Mouse (Mus musculus): Measurements from ENCODE around the gene 1700016D06Rik. TPM values are rescaled to one million over a fixed set of nuclear protein-coding genes. Genes with fewer than 3 reads are reported as not detected.

1700016D06Rik gene
- not detected in 2 replicates for total RNA-seq (2015; ENCODE audit: low replicate concordance)
- total RNA-seq (2017; ENCODE audit: low replicate concordance) = not detected in 2 replicates

GRCm38 (mm10) chr8:11701033-11701362 is at the start of gene 1700016D06Rik:
Gene 1700016D06Rik, minus strand, starts transcription at chr8:11701063.
- no peak for ATAC-seq (replicated peaks; ENCODE audit: low FRiP score, poor library complexity, severe bottlenecking)

- ATAC-seq (replicated peaks; ENCODE audit: low FRiP score, poor library complexity, severe bottlenecking) = no peak
Measured at GRCm38 (mm10) chr8:11749472-11749871, 48.6 kb upstream of the 1700016D06Rik start.

GRCm38 (mm10) chr8:11746850-11747600 is 46.2 kb upstream of the 1700016D06Rik start:
- ATAC-seq (replicated peaks; ENCODE audit: low FRiP score, poor library complexity, severe bottlenecking) = no peak

GRCm38 (mm10) chr8:11743580-11743979 is 42.7 kb upstream of the 1700016D06Rik start:
- no peak for ATAC-seq (replicated peaks; ENCODE audit: low FRiP score, poor library complexity, severe bottlenecking)

- no peak for ATAC-seq (replicated peaks; ENCODE audit: low FRiP score, poor library complexity, severe bottlenecking)
Measured at GRCm38 (mm10) chr8:11740857-11741256, 40.0 kb upstream of the 1700016D06Rik start.

GRCm38 (mm10) chr8:11739082-11739481 is 38.2 kb upstream of the 1700016D06Rik start:
- no peak for ATAC-seq (replicated peaks; ENCODE audit: low FRiP score, poor library complexity, severe bottlenecking)

- no peak for ATAC-seq (replicated peaks; ENCODE audit: low FRiP score, poor library complexity, severe bottlenecking)
Measured at GRCm38 (mm10) chr8:11737096-11737495, 36.2 kb upstream of the 1700016D06Rik start.

- ATAC-seq (replicated peaks; ENCODE audit: low FRiP score, poor library complexity, severe bottlenecking) = no peak
Measured at GRCm38 (mm10) chr8:11735672-11736235, 34.9 kb upstream of the 1700016D06Rik start.

- no peak for ATAC-seq (replicated peaks; ENCODE audit: low FRiP score, poor library complexity, severe bottlenecking)
Measured at GRCm38 (mm10) chr8:11730271-11730940, 29.5 kb upstream of the 1700016D06Rik start.

- ATAC-seq (replicated peaks; ENCODE audit: low FRiP score, poor library complexity, severe bottlenecking) = no peak
Measured at GRCm38 (mm10) chr8:11728482-11729295, 27.8 kb upstream of the 1700016D06Rik start.

- no peak for ATAC-seq (replicated peaks; ENCODE audit: low FRiP score, poor library complexity, severe bottlenecking)
Measured at GRCm38 (mm10) chr8:11727651-11728481, 27.0 kb upstream of the 1700016D06Rik start, which contains the start of gene Arhgef7. Gene Arhgef7, plus strand, starts transcription at chr8:11727721.

GRCm38 (mm10) chr8:11727273-11727650 is 26.4 kb upstream of the 1700016D06Rik start:
- ATAC-seq (replicated peaks; ENCODE audit: low FRiP score, poor library complexity, severe bottlenecking) = no peak

- ATAC-seq (replicated peaks; ENCODE audit: low FRiP score, poor library complexity, severe bottlenecking) = no peak
Measured at GRCm38 (mm10) chr8:11717194-11717593, 16.3 kb upstream of the 1700016D06Rik start.

- ATAC-seq (replicated peaks; ENCODE audit: low FRiP score, poor library complexity, severe bottlenecking) = no peak; the same call in 1 of the 2 replicates
Measured at GRCm38 (mm10) chr8:11712244-11712643, 11.4 kb upstream of the 1700016D06Rik start.

- ATAC-seq (replicated peaks; ENCODE audit: low FRiP score, poor library complexity, severe bottlenecking) = no peak
Measured at GRCm38 (mm10) chr8:11710415-11710814, 9.6 kb upstream of the 1700016D06Rik start.

GRCm38 (mm10) chr8:11709542-11709941 is 8.7 kb upstream of the 1700016D06Rik start:
- no peak for ATAC-seq (replicated peaks; ENCODE audit: low FRiP score, poor library complexity, severe bottlenecking)

GRCm38 (mm10) chr8:11708815-11709214 is 8.0 kb upstream of the 1700016D06Rik start:
- ATAC-seq (replicated peaks; ENCODE audit: low FRiP score, poor library complexity, severe bottlenecking) = no peak

GRCm38 (mm10) chr8:11707701-11708100 is 6.8 kb upstream of the 1700016D06Rik start:
- ATAC-seq (replicated peaks; ENCODE audit: low FRiP score, poor library complexity, severe bottlenecking) = no peak

- no peak for ATAC-seq (replicated peaks; ENCODE audit: low FRiP score, poor library complexity, severe bottlenecking)
Measured at GRCm38 (mm10) chr8:11705818-11706217, 5.0 kb upstream of the 1700016D06Rik start.
